24 mouse cellular contexts compared by ENCODE assay signal in genomic region chr17:36135421-36136231, GRCm38 (mm10). TPM values are rescaled to one million over a fixed set of nuclear protein-coding genes. Genes with fewer than 3 reads are reported as not detected.
DNase-seq lines count a peak whose midpoint lies in the region; ATAC-seq lines count a peak whose summit lies in the region.
"Not testable (repeated sequence)": the region's sequence is repeated elsewhere in the genome, so short reads cannot be mapped to it uniquely, and the experiment has no call there.
"Had no signal": no experiment of that assay in that cellular context is flagged by ENCODE, and none has a peak within 500 bp of the region (broad histone marks: within the 10 kb centered on the region; RNA-seq: fewer than 3 reads in every experiment).

No protein-coding gene starts in this region.

- H3K9me3 ChIP-seq in intestine, embryonic 15.5 days, result not testable (repeated sequence)

- peak; percentile 86 for DNase-seq in heart, adult 11 months
- peak; percentile 0 for DNase-seq in spleen, adult 12 weeks (ENCODE audit: low spot score)
- DNase-seq in splenic B cell, adult 2 months (ENCODE audit: low read depth, low spot score), result peak; percentile 56

- not testable (repeated sequence) for H3K36me3 ChIP-seq in intestine, embryonic 15.5 days; splenic B cell, adult 2 months (ENCODE audit: control insufficient read depth, insufficient read depth, low read length, poor library complexity, severe bottlenecking)

- not testable (repeated sequence) for H3K4me1 ChIP-seq in intestine, embryonic 15.5 days (replicated peaks)

- H3K4me2 ChIP-seq in intestine, embryonic 15.5 days (replicated peaks), result not testable (repeated sequence)

- peak; percentile 72 for ATAC-seq in common myeloid progenitor, adult 5-6 weeks (replicated peaks; ENCODE audit: low read depth, poor library complexity, severe bottlenecking)
- ATAC-seq in intestine, embryonic 15.5 days, result peak; percentile 46; the same call in 1 of the 2 replicates
- peak; percentile 68 for ATAC-seq in megakaryocyte, adult 5-6 weeks (ENCODE audit: poor library complexity, severe bottlenecking)
- ATAC-seq in monocyte, adult 5-6 weeks (replicated peaks; ENCODE audit: insufficient number of reproducible peaks, low FRiP score, low TSS enrichment, poor library complexity, severe bottlenecking), result peak; percentile 34; the same call in 1 of the 2 replicates

- H3K4me3 ChIP-seq in intestine, embryonic 15.5 days (replicated peaks), result not testable (repeated sequence)

- H3K27ac ChIP-seq in intestine, embryonic 15.5 days, result not testable (repeated sequence)

- H3K27me3 ChIP-seq in intestine, embryonic 15.5 days (replicated peaks); splenic B cell, adult 2 months (ENCODE audit: control insufficient read depth, insufficient read depth, low read length, poor library complexity, severe bottlenecking): not testable (repeated sequence)

- H3K9ac ChIP-seq in intestine, embryonic 15.5 days, result not testable (repeated sequence)

RNA-seq across cellular contexts. Expression of gene Gm7030, which starts 6.4 kb away (rescaled TPM):
- total RNA-seq in common myeloid progenitor, adult 5-6 weeks (2017), result not detected in 2 replicates
- 1.4 and 1.5 TPM in 2 replicates for polyA plus RNA-seq in intestine, embryonic 15.5 days (2015; fragmentation: Nextera tagmentation; extraction: Ambion mirVana)
- total RNA-seq in megakaryocyte, adult 5-6 weeks (2015), result not detected in 2 replicates
- not detected in 2 replicates for total RNA-seq in megakaryocyte, adult 5-6 weeks (2017)
- not detected in 3 replicates for total RNA-seq in monocyte, adult 5-6 weeks (2017)
- total RNA-seq: adrenal gland, postnatal 14 days; adrenal gland, postnatal 36 days; CH12.LX had no signal
- polyA plus RNA-seq: activated CD4-positive, CD25-positive, alpha-beta regulatory T cell, adult 4 months; cerebellum, adult 2 months; embryonic facial prominence, embryonic 11.5 days; embryonic facial prominence, embryonic 13.5 days; embryonic facial prominence, embryonic 15.5 days; forebrain, embryonic 10.5 days; forebrain, embryonic 12.5 days; forebrain, embryonic 14.5 days; forebrain, embryonic 16.5 days; G1E; Patski had no signal

RNA-seq across cellular contexts. Expression of gene Gm19684, which starts 14.1 kb away (rescaled TPM):
- 0.96 TPM in 1 of 2 replicates, not detected in the other for total RNA-seq in common myeloid progenitor, adult 5-6 weeks (2017)
- polyA plus RNA-seq in intestine, embryonic 15.5 days (2015; fragmentation: Nextera tagmentation; extraction: Ambion mirVana), result 0.11 TPM in 2 replicates
- total RNA-seq in megakaryocyte, adult 5-6 weeks (2015), result 0.62 TPM in 1 of 2 replicates, not detected in the other
- total RNA-seq in megakaryocyte, adult 5-6 weeks (2017), result 0.12 and 0.15 TPM in 2 replicates
- total RNA-seq in monocyte, adult 5-6 weeks (2017), result 1.4 to 2.5 TPM in 2 of 3 replicates, not detected in the other
- polyA plus RNA-seq: cerebellum, adult 2 months; embryonic facial prominence, embryonic 11.5 days; embryonic facial prominence, embryonic 13.5 days; embryonic facial prominence, embryonic 15.5 days; erythroblast, embryonic 14.5 days; forebrain, embryonic 10.5 days; forebrain, embryonic 12.5 days; forebrain, embryonic 14.5 days; forebrain, embryonic 16.5 days; G1E had no signal

RNA-seq across cellular contexts. Expression of gene Gm8909, which starts 32.7 kb away (rescaled TPM):
- total RNA-seq in common myeloid progenitor, adult 5-6 weeks (2017), result not detected in 2 replicates
- 1.2 and 2.2 TPM in 2 replicates for polyA plus RNA-seq in intestine, embryonic 15.5 days (2015; fragmentation: Nextera tagmentation; extraction: Ambion mirVana)
- not detected in 2 replicates for total RNA-seq in megakaryocyte, adult 5-6 weeks (2015)
- not detected in 2 replicates for total RNA-seq in megakaryocyte, adult 5-6 weeks (2017)
- total RNA-seq in monocyte, adult 5-6 weeks (2017), result 3.5 TPM in 1 of 3 replicates, not detected in the others
- total RNA-seq: adrenal gland, postnatal 14 days; adrenal gland, postnatal 36 days; G1E had no signal
- polyA plus RNA-seq: cerebellum, adult 2 months; embryonic facial prominence, embryonic 11.5 days; embryonic facial prominence, embryonic 13.5 days; embryonic facial prominence, embryonic 15.5 days; erythroblast, embryonic 14.5 days; forebrain, embryonic 10.5 days; forebrain, embryonic 12.5 days; forebrain, embryonic 14.5 days; forebrain, embryonic 16.5 days; G1E; Patski had no signal

RNA-seq across cellular contexts. Expression of gene H2-T3, which starts 54.5 kb away (rescaled TPM):
- total RNA-seq in common myeloid progenitor, adult 5-6 weeks (2017), result not detected in 2 replicates
- polyA plus RNA-seq in intestine, embryonic 15.5 days (2015; fragmentation: Nextera tagmentation; extraction: Ambion mirVana), result 24.3 and 30.1 TPM in 2 replicates
- total RNA-seq in megakaryocyte, adult 5-6 weeks (2015), result not detected in 2 replicates
- total RNA-seq in megakaryocyte, adult 5-6 weeks (2017), result not detected in 2 replicates
- total RNA-seq in monocyte, adult 5-6 weeks (2017), result not detected in 3 replicates
- total RNA-seq: adrenal gland, adult 18-20 months; adrenal gland, adult 8-10 months; adrenal gland, postnatal 36 days; CH12.LX had no signal
- polyA plus RNA-seq: cerebellum, adult 2 months; embryonic facial prominence, embryonic 11.5 days; embryonic facial prominence, embryonic 13.5 days; embryonic facial prominence, embryonic 15.5 days; erythroblast, embryonic 14.5 days; forebrain, embryonic 10.5 days; forebrain, embryonic 12.5 days; forebrain, embryonic 14.5 days; forebrain, embryonic 16.5 days; G1E; Patski had no signal

Comparison
In these comparisons a context has a peak if more than half of its experiments do, and no peak if none do; other contexts are left out.
1. DNase-seq: peak in every context shown above with its lines; median percentile 86 in heart, adult 11 months; 56 in splenic B cell, adult 2 months; 0 in spleen, adult 12 weeks.